Mouse (Mus musculus) macrophage (primary cell): ENCODE results near the gene Hipk2. TPM values are rescaled to one million over a fixed set of nuclear protein-coding genes. Genes with fewer than 3 reads are reported as not detected.

Source experiments
- H3K27ac ChIP-seq: fragments of 350-480 bp; formaldehyde crosslinking; 2 replicates; pipeline ENCODE4 v1.9.0; 2021
- H3K36me3 ChIP-seq: fragments of 350-480 bp; formaldehyde crosslinking; 2 replicates; pipeline ENCODE4 v1.9.0; 2021; ENCODE audit errors: inconsistent target
- H3K4me3 ChIP-seq: fragments of 350-480 bp; formaldehyde crosslinking; 2 replicates; pipeline ENCODE4 v1.9.0; 2021; ENCODE audit errors: inconsistent target
- H3K79me2 ChIP-seq: fragments of 350-480 bp; formaldehyde crosslinking; 2 replicates; pipeline ENCODE4 v1.9.0; 2021; ENCODE audit errors: inconsistent target
- WGBS: methylation state at CpG from one replicate; pipeline ENCODE4 v1.1.7; 2026; ENCODE audit warnings: inconsistent platforms; ENCODE audit not compliant: missing documents; 5-methylcytosine and 5-hydroxymethylcytosine counted together
- polyA plus RNA-seq: library from polyadenylated mRNA; stranded (reverse); fragments of 250-400 nt; gene quantifications from 3 replicates; pipeline ENCODE4 v1.2.4, GENCODE M21; 2018; ENCODE audit warnings: inconsistent platforms
- total RNA-seq, 78 experiments: library from RNA; depleted of rRNA; stranded (reverse); fragments of 250-400 nt; gene quantifications; 1 replicate in 9 of 78; 2 replicates in 24 of 78; 3 replicates in 43 of 78; 4 replicates in 2 of 78; pipeline ENCODE4 v1.2.4; 2018; ENCODE audit warnings: inconsistent platforms in 56 of 78

The Hipk2 gene
- total RNA-seq (2018; cell fraction: chromatin; rRNA removed) = 100 to 1,000 TPM in 21 of 26 experiments, 10 to 100 TPM in 5; 32.1 to 275 (median 156) TPM
- total RNA-seq (2018; cell fraction: cytosol; rRNA removed) = 10 to 100 TPM; 30.3 to 91.8 (median 55.4) TPM
- 100 to 1,000 TPM in 10 of 26 experiments, 10 to 100 TPM in 16; 27.9 to 224 (median 89.0) TPM for total RNA-seq (2018; cell fraction: nucleus; rRNA removed)
- polyA plus RNA-seq = 20.7 to 41.4 TPM (median 22.0 TPM) in 3 replicates

GRCm38 (mm10) chr6:38876071-38876911, at the start of gene Hipk2:
TSS of gene Hipk2 (minus strand) at chr6:38876165.
- H3K36me3 ChIP-seq = no peaks in the 10 kb centered on the region
- H3K27ac ChIP-seq = peak within 1 kb of the TSS; percentile 70
- peak within 1 kb of the TSS; percentile 89 for H3K4me3 ChIP-seq
- peaks cover 41% of the 10 kb centered on the region for H3K79me2 ChIP-seq
- WGBS = under 1% methylated on average over 62 of the region's 108 CpGs

GRCm38 (mm10) chr6:38925719-38926118, 49.8 kb upstream of the Hipk2 start:
- 83% methylated on average over 6 of the region's 7 CpGs for WGBS
- Histone ChIP-seq H3K79me2 (peaks cover 100% of the 10 kb centered on the region), H3K27ac (no peak overlapping the region), H3K36me3 (peaks cover 41% of the 10 kb centered on the region), H3K4me3 (no peak overlapping the region)

GRCm38 (mm10) chr6:38923870-38924817, 48.2 kb upstream of the Hipk2 start:
- Histone ChIP-seq H3K79me2 (peaks cover 100% of the 10 kb centered on the region), H3K36me3 (peaks cover 27% of the 10 kb centered on the region), H3K4me3 (no peak overlapping the region), H3K27ac (no peak overlapping the region)
- 89% methylated on average over 18 of the region's 18 CpGs for WGBS

- no peak overlapping the region for H3K27ac ChIP-seq
- H3K36me3 ChIP-seq = peaks cover 20% of the 10 kb centered on the region
- H3K4me3 ChIP-seq = no peak overlapping the region
- WGBS = 94% methylated on average over 4 of the region's 4 CpGs
- peaks cover 100% of the 10 kb centered on the region for H3K79me2 ChIP-seq
Measured at GRCm38 (mm10) chr6:38923450-38923849, 47.5 kb upstream of the Hipk2 start.

GRCm38 (mm10) chr6:38922517-38922916, 46.6 kb upstream of the Hipk2 start:
- Histone ChIP-seq H3K79me2 (peaks cover 93% of the 10 kb centered on the region), H3K4me3 (no peak overlapping the region), H3K27ac (no peak overlapping the region), H3K36me3 (peaks cover 18% of the 10 kb centered on the region)
- WGBS = 57% methylated on average over 2 of the region's 2 CpGs

- Histone ChIP-seq H3K27ac (no peak overlapping the region), H3K4me3 (no peak overlapping the region), H3K79me2 (peaks cover 86% of the 10 kb centered on the region), H3K36me3 (peaks cover 14% of the 10 kb centered on the region)
- WGBS = 90% methylated on average over 7 of the region's 8 CpGs
Measured at GRCm38 (mm10) chr6:38921810-38922116, 45.8 kb upstream of the Hipk2 start.

- Histone ChIP-seq H3K27ac (no peak overlapping the region), H3K79me2 (peaks cover 81% of the 10 kb centered on the region), H3K4me3 (peak overlapping the region; percentile 72; the same call in 1 of the 2 replicates), H3K36me3 (peaks cover 13% of the 10 kb centered on the region)
- WGBS = 67% methylated on average over 17 of the region's 17 CpGs
Measured at GRCm38 (mm10) chr6:38921095-38921809, 45.3 kb upstream of the Hipk2 start.

- WGBS = 28% methylated on average over 6 of the region's 6 CpGs
- H3K4me3 ChIP-seq = peak overlapping the region; percentile 72
- H3K79me2 ChIP-seq = peaks cover 70% of the 10 kb centered on the region
- peaks cover 13% of the 10 kb centered on the region for H3K36me3 ChIP-seq
- peak overlapping the region; percentile 92 for H3K27ac ChIP-seq
Measured at GRCm38 (mm10) chr6:38920141-38920540, 44.2 kb upstream of the Hipk2 start.

GRCm38 (mm10) chr6:38919135-38919740, 43.3 kb upstream of the Hipk2 start:
- Histone ChIP-seq H3K4me3 (peak overlapping the region; percentile 72), H3K36me3 (peaks cover 13% of the 10 kb centered on the region), H3K27ac (peak overlapping the region; percentile 92)

GRCm38 (mm10) chr6:38918728-38919127, 42.8 kb upstream of the Hipk2 start:
- WGBS = 13% methylated on average over 4 of the region's 4 CpGs
- H3K79me2 ChIP-seq = peaks cover 55% of the 10 kb centered on the region
- peak overlapping the region; percentile 72 for H3K4me3 ChIP-seq
- H3K36me3 ChIP-seq = peaks cover 13% of the 10 kb centered on the region
- H3K27ac ChIP-seq = peak overlapping the region; percentile 92

More at GRCm38 (mm10) chr6:38919135-38919740, 43.3 kb upstream of the Hipk2 start:
- 6% methylated on average over 14 of the region's 14 CpGs for WGBS
- H3K79me2 ChIP-seq = peaks cover 61% of the 10 kb centered on the region

GRCm38 (mm10) chr6:38917415-38917814, 41.5 kb upstream of the Hipk2 start:
- Histone ChIP-seq H3K27ac (no peak overlapping the region), H3K36me3 (peaks cover 3% of the 10 kb centered on the region; the same call in 1 of the 2 replicates), H3K79me2 (peaks cover 42% of the 10 kb centered on the region), H3K4me3 (no peak overlapping the region)
- WGBS = 78% methylated on average over 3 of the region's 3 CpGs

GRCm38 (mm10) chr6:38916571-38916970, 40.6 kb upstream of the Hipk2 start:
- Histone ChIP-seq H3K27ac (no peak overlapping the region), H3K4me3 (no peak overlapping the region), H3K36me3 (no peaks in the 10 kb centered on the region), H3K79me2 (peaks cover 34% of the 10 kb centered on the region)
- WGBS = 92% methylated on average over 4 of the region's 4 CpGs

GRCm38 (mm10) chr6:38915776-38916175, 39.8 kb upstream of the Hipk2 start:
- WGBS = 99% methylated on average over 5 of the region's 5 CpGs
- no peak overlapping the region for H3K4me3 ChIP-seq
- H3K27ac ChIP-seq = no peak overlapping the region
- H3K36me3 ChIP-seq = no peaks in the 10 kb centered on the region
- peaks cover 26% of the 10 kb centered on the region for H3K79me2 ChIP-seq
